Mouse (Mus musculus) MEL (cell line): ENCODE measurements around the gene Il10rb.

Source experiments
- BHLHE40 ChIP-seq: IDR thresholded peaks from 2 replicates; pipeline ENCODE4 v1.6.1; 2012; ENCODE audit warnings: low read depth, mild to moderate bottlenecking, inconsistent platforms, low read length, improper control_type of control experiment, borderline replicate concordance
- CHD2 ChIP-seq: IDR thresholded peaks from 2 replicates; pipeline ENCODE4 v1.6.1; 2011; ENCODE audit warnings: low read length, improper control_type of control experiment
- CTCF ChIP-seq, 3 experiments: IDR thresholded peaks in 2 of 3; conservative IDR thresholded peaks in 1 of 3; 2 replicates each; pipeline ENCODE4 v1.5.1; 2011 to 2012; ENCODE audit warnings: low read length in 3 of 3, low read depth in 2 of 3, mild to moderate bottlenecking in 2 of 3, improper control_type of control experiment in 1 of 3, inconsistent platforms in 1 of 3, mixed read lengths in 1 of 3, moderate library complexity in 1 of 3; ENCODE audit not compliant: control insufficient read depth in 1 of 3, insufficient read depth in 1 of 3, poor library complexity in 1 of 3, severe bottlenecking in 1 of 3
- GABPA ChIP-seq: IDR thresholded peaks from 2 replicates; pipeline ENCODE4 v1.6.1; 2012; ENCODE audit warnings: low read depth, mild to moderate bottlenecking, inconsistent platforms, low read length, improper control_type of control experiment, moderate library complexity
- GATA1 ChIP-seq: IDR thresholded peaks from 2 replicates; pipeline ENCODE4 v1.6.1; 2011; ENCODE audit warnings: low read depth, low read length, improper control_type of control experiment
- JUND ChIP-seq: IDR thresholded peaks from 2 replicates; pipeline ENCODE4 v1.6.1; 2011; ENCODE audit warnings: low read depth, mild to moderate bottlenecking, improper control_type of control experiment, low read length
- POLR2A ChIP-seq, 2 experiments: IDR thresholded peaks; 2 replicates each; pipeline ENCODE4 v1.6.1; 2011 to 2012; ENCODE audit warnings: low read length in 2 of 2, mild to moderate bottlenecking in 2 of 2, control low read depth in 1 of 2, improper control_type of control experiment in 1 of 2, low read depth in 1 of 2, moderate library complexity in 1 of 2; ENCODE audit not compliant: control insufficient read depth in 1 of 2, insufficient read depth in 1 of 2, poor library complexity in 1 of 2
- RAD21 ChIP-seq: IDR thresholded peaks from 2 replicates; pipeline ENCODE4 v1.6.1; 2011; ENCODE audit warnings: mild to moderate bottlenecking, low read depth, low read length, improper control_type of control experiment
- TAL1 ChIP-seq: IDR thresholded peaks from 2 replicates; pipeline ENCODE4 v1.6.1; 2012; ENCODE audit warnings: mild to moderate bottlenecking, inconsistent platforms, low read length, moderate library complexity, mixed read lengths
- USF2 ChIP-seq, 2 experiments: IDR thresholded peaks; 2 replicates each; pipeline ENCODE4 v1.6.1; 2011 to 2012; ENCODE audit warnings: improper control_type of control experiment in 2 of 2, low read length in 2 of 2, borderline replicate concordance in 1 of 2, inconsistent platforms in 1 of 2, low read depth in 1 of 2, mild to moderate bottlenecking in 1 of 2; ENCODE audit not compliant: insufficient read depth in 1 of 2

DNA sequence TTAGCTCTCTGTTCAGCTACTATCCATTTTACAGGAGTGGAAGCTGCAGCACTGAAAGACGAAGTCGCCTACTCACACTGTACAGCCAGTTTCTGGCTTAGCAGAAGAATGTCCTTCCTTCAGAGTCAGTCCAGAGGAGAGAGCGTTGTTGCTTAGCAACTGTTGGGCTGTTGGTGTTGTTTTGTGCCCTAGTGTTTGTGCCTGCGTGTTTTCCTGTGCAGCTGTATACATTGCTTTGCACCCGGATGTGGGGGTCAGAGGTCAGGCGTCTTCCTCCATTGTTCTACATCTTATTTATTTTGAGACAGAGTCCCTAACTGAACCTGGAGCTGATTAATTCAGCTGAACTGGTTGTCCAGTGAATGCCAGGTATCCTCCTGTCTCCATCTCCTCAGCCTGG, 60.6 kb downstream of the Il10rb start:
- TF ChIP-seq TAL1 (no peak), CTCF (IDR thresholded peaks at IDR 0.05 in 2 of 3, conservative IDR thresholded peaks at IDR 0.05 in 1 of 3; ENCODE audit: control insufficient read depth in 1 of 3, insufficient read depth in 1 of 3, low read depth in 2 of 3, low read length in 3 of 3, poor library complexity in 1 of 3, severe bottlenecking in 1 of 3) (no peak), JUND (no peak), CHD2 (no peak), POLR2A (IDR thresholded peaks at IDR 0.05; ENCODE audit: control insufficient read depth in 1 of 2, insufficient read depth in 1 of 2, low read depth in 1 of 2, low read length in 2 of 2, poor library complexity in 1 of 2) (no peak), RAD21 (no peak), BHLHE40 (no peak), USF2 (IDR thresholded peaks at IDR 0.05; ENCODE audit: borderline replicate concordance in 1 of 2, insufficient read depth in 1 of 2, low read depth in 1 of 2, low read length in 2 of 2) (no peak), GATA1 (no peak), GABPA (no peak)
